Mouse (Mus musculus) liver, embryonic 13.5 days (tissue): ENCODE data around the gene Acta2. TPM values are rescaled to one million over a fixed set of nuclear protein-coding genes. Genes with fewer than 3 reads are reported as not detected.
A peak's percentile ranks its signal among the peaks of the same experiment; 100 is the strongest.
"Not testable (repeated sequence)": the region's sequence is repeated elsewhere in the genome, so short reads cannot be mapped to it uniquely, and the experiment has no call there.

ENCODE experiments used
- ATAC-seq: fragments of 200-750 bp; cut with Nextera tagmentation; 2 replicates; pipeline ENCODE4 v1.8.0; 2017; ENCODE audit warnings: low read depth, mild to moderate bottlenecking, moderate number of reproducible peaks, moderate library complexity
- DNase-seq: peaks from one replicate; pipeline ENCODE4 v3.0.0; 2022
- H3K27ac ChIP-seq: fragments of 300-500 bp; sonication (generic); 2 replicates; pipeline ENCODE4 v1.5.1; 2015; ENCODE audit warnings: moderate library complexity, mild to moderate bottlenecking, inconsistent platforms
- H3K27me3 ChIP-seq: fragments of 300-500 bp; sonication (generic); 2 replicates; pipeline ENCODE4 v1.6.1; 2015; ENCODE audit warnings: mild to moderate bottlenecking, inconsistent platforms
- H3K36me3 ChIP-seq: fragments of 300-500 bp; sonication (generic); 2 replicates; pipeline ENCODE4 v1.6.1; 2015; ENCODE audit warnings: mild to moderate bottlenecking, inconsistent platforms
- H3K4me1 ChIP-seq: fragments of 300-500 bp; sonication (generic); replicated peaks from 2 replicates; pipeline ENCODE4 v1.6.1; 2015; ENCODE audit warnings: inconsistent platforms
- H3K4me2 ChIP-seq: fragments of 300-500 bp; sonication (generic); 2 replicates; pipeline ENCODE4 v1.6.1; 2015; ENCODE audit warnings: inconsistent platforms, mild to moderate bottlenecking, moderate library complexity
- H3K4me3 ChIP-seq: fragments of 300-500 bp; sonication (generic); replicated peaks from 2 replicates; pipeline ENCODE4 v1.5.1; 2015; ENCODE audit warnings: mild to moderate bottlenecking, inconsistent platforms
- H3K9ac ChIP-seq: fragments of 300-500 bp; sonication (generic); 2 replicates; pipeline ENCODE4 v1.6.1; 2015; ENCODE audit warnings: mild to moderate bottlenecking, inconsistent platforms
- H3K9me3 ChIP-seq: fragments of 300-500 bp; sonication (generic); replicated peaks from 2 replicates; pipeline ENCODE4 v1.6.1; 2016; ENCODE audit warnings: inconsistent platforms
- WGBS: fragments of 180-500 bp; shearing (Covaris S2); methylation state at CpG from one replicate; pipeline ENCODE4 v1.1.7; 2015; ENCODE audit not compliant: insufficient replicate concordance; 5-methylcytosine and 5-hydroxymethylcytosine counted together
- polyA plus RNA-seq: library from polyadenylated mRNA; unstranded; fragments of >200 nt; fragmentation: Nextera tagmentation; extraction: Ambion mirVana; gene quantifications from 2 replicates; pipeline ENCODE4 v1.2.1, GENCODE M21; 2015

Gene Acta2
- polyA plus RNA-seq, 1 experiment from 2014 or later = 24.4 TPM

- Histone ChIP-seq H3K4me1 (0 out of 2 replicates have a peak, but pooled peaks cover 4% of the 10 kb centered on the region), H3K27me3 (no peaks in the 10 kb centered on the region), H3K9ac (no peak overlapping the region), H3K9me3 (no peaks in the 10 kb centered on the region), H3K27ac (no peak overlapping the region), H3K4me3 (no peak overlapping the region), H3K36me3 (no peaks in the 10 kb centered on the region), H3K4me2 (no peak overlapping the region)
- ATAC-seq = no peak
- 39% methylated on average over 3 of the region's 3 CpGs for WGBS
- no peak for DNase-seq
Measured at GRCm38 (mm10) chr19:34217761-34218160, 37.6 kb downstream of the Acta2 start.

- H3K4me1 ChIP-seq = 0 out of 2 replicates have a peak, but pooled peaks cover 4% of the 10 kb centered on the region
- H3K4me2 ChIP-seq = no peak overlapping the region
- DNase-seq = no peak
- no peaks in the 10 kb centered on the region for H3K9me3 ChIP-seq
- H3K36me3 ChIP-seq = no peaks in the 10 kb centered on the region
- no peak overlapping the region for H3K4me3 ChIP-seq
- no peak for ATAC-seq
- H3K27ac ChIP-seq = no peak overlapping the region
- no peaks in the 10 kb centered on the region for H3K27me3 ChIP-seq
- WGBS = 63% methylated on average over 5 of the region's 5 CpGs
- H3K9ac ChIP-seq = no peak overlapping the region
Measured at GRCm38 (mm10) chr19:34216956-34217355, 38.4 kb downstream of the Acta2 start.

- ATAC-seq (no peak), DNase-seq (no peak)
- H3K4me1 ChIP-seq = no peaks in the 10 kb centered on the region
- no peaks in the 10 kb centered on the region for H3K9me3 ChIP-seq
- 38% methylated on average over 4 of the region's 4 CpGs for WGBS
- H3K36me3 ChIP-seq = no peaks in the 10 kb centered on the region
- no peak overlapping the region for H3K4me2 ChIP-seq
- no peaks in the 10 kb centered on the region for H3K27me3 ChIP-seq
- H3K27ac ChIP-seq = no peak overlapping the region
- no peak overlapping the region for H3K4me3 ChIP-seq
- no peak overlapping the region for H3K9ac ChIP-seq
Measured at GRCm38 (mm10) chr19:34214136-34214535, 41.3 kb downstream of the Acta2 start.

- Histone ChIP-seq H3K4me3 (no peak overlapping the region), H3K9me3 (no peaks in the 10 kb centered on the region), H3K27ac (no peak overlapping the region), H3K36me3 (no peaks in the 10 kb centered on the region), H3K9ac (no peak overlapping the region), H3K4me1 (no peaks in the 10 kb centered on the region), H3K27me3 (no peaks in the 10 kb centered on the region), H3K4me2 (no peak overlapping the region)
- DNase-seq = no peak
- ATAC-seq = peak; percentile 57; the same call in 1 of the 2 replicates
Measured at GRCm38 (mm10) chr19:34213251-34213645, 42.1 kb downstream of the Acta2 start.

GRCm38 (mm10) chr19:34212489-34213250, 42.7 kb downstream of the Acta2 start:
- Histone ChIP-seq H3K4me2 (no peak overlapping the region), H3K27me3 (no peaks in the 10 kb centered on the region), H3K27ac (no peak overlapping the region), H3K4me3 (no peak overlapping the region), H3K4me1 (no peaks in the 10 kb centered on the region), H3K9me3 (no peaks in the 10 kb centered on the region), H3K36me3 (no peaks in the 10 kb centered on the region), H3K9ac (no peak overlapping the region)
- 69% methylated on average over 12 of the region's 12 CpGs for WGBS
- no peak for ATAC-seq
- DNase-seq = no peak

- WGBS = 58% methylated on average over 2 of the region's 2 CpGs
- no peaks in the 10 kb centered on the region for H3K9me3 ChIP-seq
- H3K9ac ChIP-seq = no peak overlapping the region
- no peak overlapping the region for H3K4me2 ChIP-seq
- no peak overlapping the region for H3K4me3 ChIP-seq
- DNase-seq (no peak), ATAC-seq (no peak)
- no peaks in the 10 kb centered on the region for H3K36me3 ChIP-seq
- no peaks in the 10 kb centered on the region for H3K27me3 ChIP-seq
- no peak overlapping the region for H3K27ac ChIP-seq
- no peaks in the 10 kb centered on the region for H3K4me1 ChIP-seq
Measured at GRCm38 (mm10) chr19:34210841-34211240, 44.5 kb downstream of the Acta2 start.

GRCm38 (mm10) chr19:34209930-34210581, 45.3 kb downstream of the Acta2 start:
- H3K4me2 ChIP-seq = no peak overlapping the region
- WGBS = 72% methylated on average over 8 of the region's 8 CpGs
- no peak overlapping the region for H3K4me3 ChIP-seq
- DNase-seq (no peak), ATAC-seq (no peak)
- no peaks in the 10 kb centered on the region for H3K9me3 ChIP-seq
- H3K27me3 ChIP-seq = no peaks in the 10 kb centered on the region
- H3K9ac ChIP-seq = no peak overlapping the region
- H3K36me3 ChIP-seq = no peaks in the 10 kb centered on the region
- H3K4me1 ChIP-seq = no peaks in the 10 kb centered on the region
- H3K27ac ChIP-seq = no peak overlapping the region; the same call in 1 of the 2 replicates

- 57% methylated on average over 3 of the region's 3 CpGs for WGBS
- no peak for ATAC-seq
- no peak overlapping the region for H3K4me3 ChIP-seq
- no peaks in the 10 kb centered on the region for H3K36me3 ChIP-seq
- H3K9me3 ChIP-seq = no peaks in the 10 kb centered on the region
- H3K27me3 ChIP-seq = no peaks in the 10 kb centered on the region
- no peak overlapping the region for H3K4me2 ChIP-seq
- no peak overlapping the region for H3K27ac ChIP-seq
- H3K9ac ChIP-seq = no peak overlapping the region
- no peaks in the 10 kb centered on the region for H3K4me1 ChIP-seq
- DNase-seq = no peak
Measured at GRCm38 (mm10) chr19:34209031-34209430, 46.4 kb downstream of the Acta2 start.

- no peaks in the 10 kb centered on the region for H3K36me3 ChIP-seq
- H3K4me3 ChIP-seq = no peak overlapping the region
- no peak overlapping the region for H3K9ac ChIP-seq
- H3K4me2 ChIP-seq = no peak overlapping the region
- H3K27me3 ChIP-seq = no peaks in the 10 kb centered on the region
- H3K9me3 ChIP-seq = no peaks in the 10 kb centered on the region
- H3K4me1 ChIP-seq = no peaks in the 10 kb centered on the region
- no peak for ATAC-seq
- no peak overlapping the region for H3K27ac ChIP-seq
- DNase-seq = no peak
- WGBS = 63% methylated on average over 8 of the region's 8 CpGs
Measured at GRCm38 (mm10) chr19:34206760-34207440, 48.5 kb downstream of the Acta2 start.

- H3K4me3 ChIP-seq, H3K27me3 ChIP-seq, DNase-seq, H3K9ac ChIP-seq, H3K9me3 ChIP-seq, H3K36me3 ChIP-seq, ATAC-seq, H3K27ac ChIP-seq, H3K4me1 ChIP-seq, H3K4me2 ChIP-seq: not testable (repeated sequence)
- 74% methylated on average over 4 of the region's 4 CpGs for WGBS
Measured at GRCm38 (mm10) chr19:34206128-34206527, 49.3 kb downstream of the Acta2 start.

GRCm38 (mm10) chr19:34202668-34203067, 52.7 kb downstream of the Acta2 start:
- DNase-seq (no peak), ATAC-seq (no peak)
- H3K36me3 ChIP-seq = no peaks in the 10 kb centered on the region
- no peak overlapping the region for H3K27ac ChIP-seq
- no peaks in the 10 kb centered on the region for H3K9me3 ChIP-seq
- no peaks in the 10 kb centered on the region for H3K27me3 ChIP-seq
- H3K4me3 ChIP-seq = no peak overlapping the region
- 63% methylated on average over 2 of the region's 2 CpGs for WGBS
- H3K4me1 ChIP-seq = no peaks in the 10 kb centered on the region
- H3K9ac ChIP-seq = no peak overlapping the region
- H3K4me2 ChIP-seq = no peak overlapping the region
